Mouse (Mus musculus): ENCODE results near the gene Slc2a12. TPM values are rescaled to one million over a fixed set of nuclear protein-coding genes. Genes with fewer than 3 reads are reported as not detected.
A peak's percentile ranks its signal among the peaks of the same experiment; 100 is the strongest.

Gene Slc2a12
- total RNA-seq, 2 experiments from 2014 or later = 3.1 to 6.0 TPM

DNA sequence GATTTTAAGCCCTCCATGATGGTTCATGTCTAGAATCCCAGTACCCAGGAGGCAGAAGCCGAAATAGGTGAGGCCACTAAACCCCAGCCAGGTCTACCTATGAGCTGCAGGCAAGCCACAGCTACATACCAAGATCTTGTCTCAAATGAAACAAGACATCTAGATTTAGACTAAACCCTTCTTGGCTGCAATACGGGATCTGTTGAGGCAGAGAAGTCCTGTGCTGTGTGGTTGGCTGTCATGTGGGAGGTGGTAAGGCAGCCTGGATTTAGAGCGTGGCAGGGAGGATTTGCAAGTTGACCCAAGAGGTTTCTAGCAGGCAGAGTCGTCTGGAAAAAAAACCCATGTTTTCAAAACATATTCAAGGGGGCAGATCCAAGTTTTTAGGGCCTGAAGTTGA lies 12.9 kb upstream of the Slc2a12 start:
- H3K27ac ChIP-seq = no peak overlapping the region
- TF ChIP-seq CTCF (conservative IDR thresholded peaks at IDR 0.05) = no peak
- H3K4me3 ChIP-seq = no peak overlapping the region
- DNase-seq (ENCODE audit: low spot score in 2 of 2) = no peak

DNA sequence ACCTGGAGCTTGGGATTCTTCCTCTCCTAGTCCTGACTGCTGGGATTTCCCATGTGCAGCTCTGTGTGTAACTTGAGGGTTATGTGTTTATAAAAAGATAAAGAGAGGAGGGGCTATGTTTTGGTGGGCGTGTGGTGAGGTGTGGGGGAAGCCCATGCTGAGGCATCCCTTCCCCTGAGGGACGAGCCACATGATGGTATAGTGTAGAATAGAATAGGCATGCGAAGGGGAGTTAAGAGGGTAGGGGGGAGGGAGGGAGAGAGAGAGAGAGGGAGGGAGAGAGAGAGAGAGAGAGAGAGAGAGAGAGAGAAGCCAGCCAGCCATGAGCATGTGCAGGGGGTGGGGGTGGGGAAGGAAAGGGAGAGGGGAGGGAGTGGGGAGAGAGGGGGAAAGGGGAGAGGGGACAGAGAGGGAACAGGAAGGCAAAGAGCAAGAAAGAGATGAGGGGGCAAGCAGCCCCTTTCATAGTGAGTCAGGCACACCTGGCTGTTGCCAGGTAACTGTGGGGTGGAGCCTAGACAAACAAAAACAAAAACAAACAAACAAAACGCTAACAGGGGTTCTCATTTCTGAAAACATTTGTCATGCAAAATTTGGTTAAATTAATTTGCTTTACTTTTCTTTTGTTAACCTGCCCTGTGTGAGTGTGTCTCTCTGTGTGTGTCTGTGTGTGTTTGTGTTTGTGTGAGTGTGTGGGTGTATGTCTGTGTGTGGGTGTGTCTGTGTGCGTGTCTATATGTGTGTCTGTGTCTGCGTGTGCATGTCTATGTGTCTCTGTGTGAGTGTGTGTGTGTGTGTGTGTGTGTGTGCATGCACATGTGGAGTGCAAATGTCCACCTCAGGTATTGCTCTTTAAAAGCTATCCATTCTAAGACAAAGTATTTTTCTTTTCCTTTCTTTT lies 11.2 kb upstream of the Slc2a12 start:
- TF ChIP-seq CTCF (conservative IDR thresholded peaks at IDR 0.05) = no peak
- no peak for DNase-seq (ENCODE audit: low spot score in 2 of 2)
- no peak overlapping the region for H3K27ac ChIP-seq
- H3K4me3 ChIP-seq = no peak overlapping the region

DNA sequence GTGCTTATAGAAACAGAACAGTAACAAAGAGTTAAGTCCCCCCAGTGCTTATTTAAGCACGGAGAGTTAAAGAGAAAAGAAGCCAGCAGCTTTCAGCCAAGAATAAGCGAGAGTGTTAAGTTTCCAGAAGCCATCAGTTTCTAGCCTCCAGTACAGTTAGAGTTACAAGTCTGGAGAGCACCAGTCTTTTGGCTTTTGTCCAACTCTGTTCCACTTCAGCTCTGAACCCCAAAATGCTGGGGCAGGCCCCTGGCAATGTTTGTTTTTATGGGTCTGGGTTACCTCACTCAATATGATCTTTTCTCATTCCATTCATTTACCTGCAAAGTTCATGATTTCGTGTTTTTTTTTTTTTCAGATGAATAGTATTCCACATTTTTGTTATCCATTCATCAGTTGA lies 7.6 kb upstream of the Slc2a12 start:
- no peak for DNase-seq (ENCODE audit: low spot score in 2 of 2)
- Histone ChIP-seq H3K27ac (no peak overlapping the region), H3K4me3 (no peak overlapping the region)
- no peak for TF ChIP-seq CTCF (conservative IDR thresholded peaks at IDR 0.05)

DNA sequence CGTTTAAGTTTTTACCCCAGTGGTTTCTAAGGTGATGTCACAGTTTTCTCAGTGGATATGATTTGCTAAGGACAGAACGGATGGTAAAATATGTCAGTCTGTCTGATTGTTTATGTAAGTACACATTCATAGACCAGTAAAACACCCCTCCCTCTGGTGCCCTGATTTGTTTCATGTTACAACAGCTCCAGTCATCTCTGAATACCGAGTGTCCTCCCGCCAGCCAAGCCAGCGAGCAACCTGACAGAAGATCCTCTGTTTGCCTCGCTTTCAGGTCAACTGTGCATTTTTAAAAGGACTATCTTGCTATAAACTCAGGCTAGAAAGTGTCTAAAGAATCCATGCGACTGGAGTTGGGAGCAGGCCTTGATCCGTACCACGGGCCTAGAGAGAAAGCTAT lies 640 bp upstream of the Slc2a12 start:
- no peak for DNase-seq (ENCODE audit: low spot score in 2 of 2)
- TF ChIP-seq CTCF (conservative IDR thresholded peaks at IDR 0.05) = no peak
- Histone ChIP-seq H3K27ac (peak overlapping the region; percentile 93), H3K4me3 (peak overlapping the region; percentile 75)

DNA sequence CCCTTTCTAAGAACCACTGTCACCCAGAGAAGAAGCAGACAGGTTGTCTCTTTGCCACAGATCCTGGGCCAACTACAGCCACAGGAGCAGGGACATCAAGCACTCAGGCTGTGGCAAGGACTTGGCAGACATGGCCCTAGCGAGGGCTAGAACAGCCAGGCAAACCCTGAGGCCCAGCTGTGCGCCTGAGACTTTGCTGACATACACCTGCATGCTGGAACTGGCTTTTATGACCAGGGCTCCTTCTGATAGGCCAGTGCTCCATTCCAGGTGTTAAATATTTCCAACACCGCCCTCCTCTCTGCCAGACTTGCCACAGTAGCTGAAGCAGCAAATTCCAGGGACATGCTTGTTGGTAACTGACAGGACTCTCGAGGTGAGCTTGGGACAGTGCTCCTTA lies 3.9 kb downstream of the Slc2a12 start:
- DNase-seq (ENCODE audit: low spot score in 2 of 2) = no peak
- TF ChIP-seq CTCF (conservative IDR thresholded peaks at IDR 0.05) = no peak
- Histone ChIP-seq H3K27ac (no peak overlapping the region), H3K4me3 (no peak overlapping the region)

DNA sequence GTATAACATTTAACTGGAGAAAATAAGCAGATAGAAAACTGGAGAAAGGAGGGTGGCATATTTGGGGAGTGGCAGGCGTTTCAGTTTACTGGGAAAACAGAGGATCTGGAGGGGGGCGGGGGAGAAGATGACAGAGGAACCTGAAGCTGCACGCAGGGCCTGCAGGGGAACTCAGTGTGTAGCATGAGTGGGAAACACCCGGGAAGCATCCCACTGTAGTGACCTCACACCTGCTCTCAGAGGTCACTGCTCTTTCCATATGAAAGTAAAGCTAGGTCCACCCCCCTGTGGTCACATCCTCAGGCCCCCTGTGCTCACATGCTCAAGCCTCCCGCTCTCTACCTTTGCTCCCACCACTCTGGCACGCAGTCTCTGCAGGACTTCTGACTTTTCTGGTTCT lies 9.0 kb downstream of the Slc2a12 start:
- Histone ChIP-seq H3K4me3 (no peak overlapping the region), H3K27ac (no peak overlapping the region)
- DNase-seq (ENCODE audit: low spot score in 2 of 2) = no peak
- TF ChIP-seq CTCF (conservative IDR thresholded peaks at IDR 0.05) = no peak

DNA sequence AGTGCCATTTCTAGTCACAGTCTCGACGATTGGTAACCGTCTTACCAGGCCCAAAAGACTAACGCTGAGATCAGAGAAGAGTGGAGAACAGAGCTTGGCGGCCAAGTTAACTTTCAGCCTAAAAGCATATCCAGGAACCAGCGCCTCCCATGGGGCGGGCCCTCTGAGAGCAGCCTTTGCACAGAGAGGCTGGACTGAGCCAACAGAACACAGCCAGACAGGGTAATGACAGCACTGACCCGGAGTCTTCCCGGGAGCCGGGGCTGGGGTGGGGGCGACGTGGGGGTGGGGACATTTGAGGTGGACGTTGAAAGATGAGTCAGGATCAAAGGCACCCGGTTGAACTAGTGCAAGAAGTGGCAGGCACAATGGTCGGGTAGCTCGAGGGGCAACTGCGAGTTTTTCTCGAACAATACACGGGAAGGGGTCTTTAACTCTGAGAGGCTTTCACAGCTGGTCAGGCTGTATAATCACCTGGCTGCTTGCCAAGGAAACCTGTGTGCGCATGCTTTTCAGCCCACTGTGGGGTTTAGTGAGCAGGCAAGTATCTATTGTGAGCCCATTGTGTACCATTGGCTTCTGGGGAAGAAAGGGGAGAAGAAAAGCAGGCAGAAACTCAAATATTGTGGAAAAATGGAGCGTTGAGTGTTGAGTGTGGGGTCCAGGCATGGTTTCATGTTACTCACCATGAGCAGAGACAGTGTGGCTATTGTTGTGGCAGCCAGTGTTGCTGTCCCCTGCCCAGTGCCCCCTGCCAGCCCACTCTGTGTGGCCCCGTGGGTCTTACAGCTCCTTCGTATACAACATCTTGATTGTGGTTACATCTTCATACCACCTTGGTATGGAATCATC lies 13.9 kb downstream of the Slc2a12 start:
- Histone ChIP-seq H3K4me3 (no peak overlapping the region), H3K27ac (no peak overlapping the region)
- DNase-seq (ENCODE audit: low spot score in 2 of 2) = no peak
- TF ChIP-seq CTCF (conservative IDR thresholded peaks at IDR 0.05) = no peak

DNA sequence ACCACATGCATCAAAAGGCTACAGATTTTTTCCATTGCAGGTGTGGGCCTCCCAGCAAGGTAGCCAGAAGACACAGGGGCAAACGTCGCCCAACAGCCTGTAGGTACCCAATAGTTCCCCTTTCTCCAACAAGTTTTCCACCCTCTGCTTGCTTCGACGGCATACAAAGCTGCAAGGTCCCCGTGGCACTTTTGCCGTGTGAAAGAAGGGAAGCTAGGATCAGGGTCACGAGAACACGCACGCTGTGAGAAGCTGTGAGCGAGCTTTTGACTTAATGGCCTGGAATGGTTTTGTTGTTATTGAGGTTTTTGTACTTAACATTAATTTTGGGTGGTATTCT lies 14.5 kb downstream of the Slc2a12 start:
- TF ChIP-seq CTCF (conservative IDR thresholded peaks at IDR 0.05) = no peak
- Histone ChIP-seq H3K27ac (no peak overlapping the region), H3K4me3 (no peak overlapping the region)
- no peak for DNase-seq (ENCODE audit: low spot score in 2 of 2)

DNA sequence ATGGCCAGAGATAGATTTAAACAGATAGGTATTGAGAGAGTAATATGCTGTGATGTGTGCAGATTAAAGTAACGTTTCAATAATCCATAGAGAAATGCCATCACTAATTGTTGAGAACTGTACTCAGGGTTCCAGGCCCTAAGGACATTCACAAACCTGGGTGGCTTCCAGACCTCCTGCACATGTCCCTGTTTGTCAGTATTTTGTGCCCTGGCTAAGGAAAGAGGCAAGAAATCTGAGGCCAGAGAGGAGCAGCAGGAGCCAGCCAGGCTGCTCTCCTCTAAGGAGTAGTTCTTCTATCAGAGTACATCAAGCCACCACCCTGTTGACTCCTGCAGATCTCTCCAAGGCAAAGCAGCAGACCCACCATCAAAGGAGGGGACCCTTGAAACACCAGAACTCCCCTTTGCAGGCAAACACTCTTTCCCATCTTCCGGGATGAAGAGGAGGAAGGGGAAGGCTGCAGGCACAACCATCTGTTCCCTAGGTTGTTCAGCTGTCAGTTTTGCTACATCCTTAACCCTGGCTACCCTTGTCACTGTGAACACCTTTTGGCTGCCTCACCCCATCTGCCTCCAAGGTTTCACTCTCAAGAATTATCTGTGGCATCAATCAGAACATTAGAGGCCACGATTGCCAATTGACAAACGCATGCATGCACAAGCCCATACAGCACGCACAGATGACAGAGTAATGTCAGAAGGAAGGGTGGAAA lies 15.6 kb downstream of the Slc2a12 start:
- TF ChIP-seq CTCF (conservative IDR thresholded peaks at IDR 0.05) = no peak

DNA sequence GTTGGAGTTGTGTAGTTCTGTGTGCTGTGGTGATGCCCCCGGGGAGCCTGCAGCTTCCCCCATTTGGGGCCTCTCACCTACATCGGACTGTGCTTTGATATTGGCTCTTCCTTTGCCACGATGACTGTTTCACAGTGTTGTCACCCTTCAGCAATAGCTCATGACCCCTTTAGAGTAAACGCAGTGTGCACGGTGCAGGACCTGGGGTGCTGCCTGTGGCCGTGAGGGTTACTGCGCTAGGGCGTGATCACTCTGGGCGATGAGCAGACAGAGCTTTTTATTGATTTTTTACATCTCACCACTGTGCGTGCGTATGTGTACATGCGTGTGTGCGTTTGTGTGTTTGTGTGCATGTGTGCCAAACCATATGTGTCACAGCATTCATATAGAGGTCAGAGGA lies 23.7 kb downstream of the Slc2a12 start:
- Histone ChIP-seq H3K4me3 (no peak overlapping the region), H3K27ac (no peak overlapping the region)
- no peak for DNase-seq (ENCODE audit: low spot score in 2 of 2)
- TF ChIP-seq CTCF (conservative IDR thresholded peaks at IDR 0.05) = 0 out of 2 replicates have a peak, but pooled peaks have one; percentile 11

More for the DNA sequence above, 15.6 kb downstream of the Slc2a12 start:
- H3K4me3 ChIP-seq = no peak overlapping the region
- no peak for DNase-seq (ENCODE audit: low spot score in 2 of 2)
- H3K27ac ChIP-seq = no peak overlapping the region

DNA sequence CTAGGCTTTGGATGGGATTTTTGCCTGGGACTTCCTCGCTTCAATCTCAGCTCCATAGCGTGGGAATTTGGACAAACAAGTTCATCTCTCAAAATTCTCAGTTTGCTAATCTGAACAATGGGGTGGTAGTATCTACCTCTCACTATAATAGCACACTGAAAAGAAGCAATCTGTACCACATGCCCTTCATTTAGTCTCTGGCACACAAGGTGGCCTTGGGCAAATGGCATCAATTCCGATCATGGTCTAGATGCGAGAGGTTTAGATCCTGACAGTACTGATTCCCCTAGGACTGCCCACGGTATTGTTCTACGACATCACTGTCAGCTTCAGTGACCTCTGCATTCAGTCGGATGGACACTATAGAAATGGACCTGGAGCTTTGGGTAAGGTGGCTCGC lies 29.4 kb downstream of the Slc2a12 start:
- DNase-seq (ENCODE audit: low spot score in 2 of 2) = no peak
- Histone ChIP-seq H3K4me3 (no peak overlapping the region), H3K27ac (no peak overlapping the region)
- no peak for TF ChIP-seq CTCF (conservative IDR thresholded peaks at IDR 0.05)

DNA sequence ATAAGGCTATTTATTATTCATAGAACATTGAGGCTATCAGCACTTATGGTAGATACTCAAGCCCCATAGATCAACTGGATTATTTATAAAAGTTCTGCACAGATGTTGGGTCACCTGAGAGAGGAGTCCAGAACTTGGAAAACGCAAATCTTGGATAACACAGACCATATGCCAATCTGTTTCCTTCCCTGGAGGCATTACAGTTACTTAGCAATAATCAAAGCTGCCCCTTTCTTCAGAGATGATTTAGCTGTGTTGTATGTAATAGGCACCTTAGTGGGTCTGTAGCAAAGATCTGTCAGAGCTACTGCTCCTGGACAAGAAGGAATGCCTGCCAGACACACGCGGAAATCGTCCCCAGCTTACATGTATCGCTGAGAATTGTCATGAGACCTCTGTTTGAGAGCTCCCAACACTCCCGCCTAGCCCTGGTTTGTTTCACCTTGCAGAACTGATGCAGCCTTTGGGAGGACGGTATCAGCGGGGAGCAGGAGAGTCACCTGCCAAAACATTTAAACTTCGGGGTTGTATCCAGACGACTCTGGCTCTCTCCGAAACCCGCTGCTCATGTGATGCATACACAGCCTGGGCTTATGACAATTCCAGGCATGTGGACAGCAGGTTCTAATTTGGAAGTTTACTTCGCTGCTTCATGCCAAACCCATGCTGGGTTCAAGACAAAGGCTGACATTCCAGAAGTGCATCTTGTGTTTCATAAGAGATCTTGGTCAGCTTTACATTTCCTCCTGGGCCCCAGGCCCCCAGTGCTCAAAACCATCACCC lies 31.2 kb downstream of the Slc2a12 start:
- no peak overlapping the region for H3K27ac ChIP-seq
- no peak for DNase-seq (ENCODE audit: low spot score in 2 of 2)
- no peak overlapping the region for H3K4me3 ChIP-seq
- no peak for TF ChIP-seq CTCF (conservative IDR thresholded peaks at IDR 0.05)
